Mouse (Mus musculus) adrenal gland, adult 10 weeks (tissue): Measurements from ENCODE around the gene Cpox. TPM values are rescaled to one million over a fixed set of nuclear protein-coding genes. Genes with fewer than 3 reads are reported as not detected.

Source experiments
- polyA plus RNA-seq: library from polyadenylated mRNA; stranded (reverse); fragments of 350-450 nt; fragmentation: Illumina TruSeq; extraction: RNeasy Lipid Tissue Mini Kit (QIAGEN cat#74804); gene quantifications from one replicate; pipeline ENCODE4 v1.2.3, GENCODE M21; 2014; ENCODE audit warnings: low read depth, low replicate concordance

Cpox gene
- polyA plus RNA-seq: 32.9 TPM

DNA sequence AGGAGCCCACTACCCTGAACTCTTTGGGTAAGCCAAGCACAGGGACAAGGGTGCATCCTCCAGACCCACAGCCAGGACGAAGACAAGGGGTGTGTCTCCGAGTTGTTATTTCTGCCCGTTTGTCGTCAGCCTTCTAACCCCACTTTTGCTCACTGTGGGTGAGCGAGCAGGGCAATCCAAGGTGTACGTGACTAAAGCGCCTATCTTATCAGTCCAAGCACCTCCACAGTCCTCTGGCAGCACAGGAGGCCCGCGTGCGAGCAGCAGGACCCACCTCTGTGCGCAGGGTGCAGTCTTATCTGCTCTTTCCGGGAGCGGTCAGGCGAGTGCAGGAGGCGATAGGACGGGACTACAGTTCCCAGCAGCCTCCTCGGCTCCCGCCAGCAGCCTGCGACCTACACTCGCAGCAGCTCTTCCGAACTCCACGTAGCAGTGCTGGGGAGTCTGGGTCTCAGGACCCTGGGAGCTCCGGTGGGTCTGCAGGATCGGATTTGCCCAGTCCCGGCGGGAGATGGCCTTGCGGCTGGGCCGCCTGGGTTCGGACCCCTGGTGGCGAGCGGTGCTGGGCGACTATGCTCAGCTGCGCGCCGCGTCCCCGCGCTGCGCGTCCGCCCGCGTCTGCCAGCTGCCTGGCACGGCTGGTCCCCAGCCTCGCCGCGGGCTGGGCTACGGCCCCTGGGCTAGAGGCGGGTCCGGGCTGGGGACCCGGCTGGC lies at the start of gene Cpox:
Gene Cpox (plus strand): TSS at position 376 of the 714 bp plus-strand sequence.

DNA sequence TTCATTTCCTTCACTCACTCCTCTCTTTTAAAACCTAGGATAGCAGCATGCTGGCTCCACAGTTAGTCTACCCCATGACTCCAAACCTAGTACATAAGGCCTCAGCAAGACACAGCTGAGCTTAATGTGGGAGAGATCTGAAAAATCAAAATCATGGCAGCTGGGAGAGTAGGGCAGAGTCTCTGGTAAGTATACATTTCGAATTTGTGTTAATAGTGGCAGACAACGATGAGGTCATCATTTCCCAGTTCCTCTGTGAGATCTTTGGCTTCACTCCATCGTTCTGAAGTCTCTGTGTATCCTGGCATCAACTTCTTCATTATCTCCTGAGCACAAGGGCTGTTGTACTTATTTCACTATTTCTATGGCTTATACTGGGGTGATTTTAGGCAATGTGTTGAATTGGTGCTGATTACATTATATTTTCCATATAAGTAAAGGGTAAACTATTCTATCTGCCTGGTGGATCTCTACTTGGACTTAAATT lies 31.4 kb upstream of the Cpox start, which contains the start of gene E330017A01Rik:
Gene E330017A01Rik (minus strand): TSS at position 51 of the 487 bp plus-strand sequence.

DNA sequence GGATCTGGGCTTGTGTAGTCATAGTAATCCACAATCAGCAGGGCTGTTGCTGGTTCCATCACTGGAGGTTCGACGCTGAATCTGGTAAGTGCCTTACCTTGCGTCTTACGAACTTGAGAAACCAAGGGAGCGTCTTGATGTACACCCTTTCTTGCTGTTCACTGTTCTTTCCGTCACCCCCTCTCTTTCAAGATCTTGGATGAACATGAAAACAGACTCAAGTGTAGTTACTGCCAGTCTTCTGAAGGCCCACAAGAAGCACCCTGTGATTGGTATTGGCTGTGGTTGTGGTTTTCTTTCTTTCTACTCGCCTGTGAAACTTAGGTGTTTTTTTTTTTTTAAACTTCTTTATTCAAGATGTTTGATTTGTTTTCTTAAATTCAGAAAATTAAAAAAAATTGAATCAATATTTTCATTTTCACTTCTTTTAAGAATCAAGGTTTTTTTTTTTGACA lies 48.6 kb downstream of the Cpox start, which contains the start of gene Gpr15:
Gene Gpr15 (minus strand): TSS at position 405 of the 455 bp plus-strand sequence.

DNA sequence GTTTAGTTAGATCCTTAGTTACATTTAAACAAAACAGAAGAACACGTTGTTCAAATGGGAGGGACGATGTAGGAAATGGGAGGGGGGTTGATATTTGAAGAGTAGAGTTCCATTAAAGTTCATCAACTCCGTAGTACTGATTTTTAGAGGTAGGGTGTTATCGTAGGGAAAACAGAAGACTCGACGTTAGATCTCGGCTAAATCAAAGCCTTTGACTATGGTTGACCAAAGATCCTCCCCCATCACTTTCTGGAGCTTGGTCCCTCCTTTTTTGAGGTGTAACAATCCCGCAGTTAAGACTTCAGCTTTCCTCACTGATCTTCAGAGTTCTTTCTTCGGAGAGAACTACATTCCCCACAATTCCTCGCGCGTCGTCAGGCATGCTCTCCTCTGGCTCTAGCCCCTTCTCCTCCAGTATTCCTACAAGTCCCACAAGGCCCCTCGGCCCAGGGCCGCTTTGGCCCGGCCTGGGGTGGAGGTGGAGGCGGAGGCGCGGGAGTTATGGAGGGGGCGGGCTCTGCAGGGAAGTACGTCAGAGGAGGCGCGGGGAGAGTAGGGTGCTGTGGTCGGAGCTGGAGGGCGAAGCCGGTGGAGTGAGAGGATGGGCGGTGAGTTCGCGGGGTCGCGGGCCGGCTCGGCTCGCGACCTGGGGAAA lies 57.5 kb downstream of the Cpox start, which contains the start of gene Cldnd1:
Gene Cldnd1 (plus strand): TSS at position 434 of the 655 bp plus-strand sequence.

DNA sequence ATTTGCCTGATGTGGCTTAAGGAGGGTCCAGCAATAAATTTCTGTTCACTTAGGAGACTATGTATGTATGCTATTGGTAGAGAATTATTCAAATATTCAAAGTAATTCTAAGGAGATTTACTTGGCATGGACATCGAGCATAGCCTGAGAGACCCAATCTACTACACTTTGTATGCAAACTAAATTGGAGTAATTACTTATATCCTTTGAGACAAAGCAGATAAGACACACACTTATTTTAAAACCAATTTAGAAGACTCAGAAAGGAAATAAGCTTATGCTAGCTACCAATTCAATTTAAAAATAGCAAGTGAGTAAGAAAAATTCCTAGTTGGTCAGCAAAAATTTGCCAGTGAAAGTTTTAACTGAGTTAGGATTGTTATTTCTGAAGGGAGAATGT lies 93.0 kb downstream of the Cpox start, which contains the start of gene Olfr172:
Gene Olfr172 (minus strand): TSS at position 101 of the 400 bp plus-strand sequence.

Other genes starting within 250 kb of the Cpox start
- 52.7 TPM for gene St3gal6, start 146.0 kb upstream of the Cpox start, polyA plus RNA-seq
- gene Gm813, start 53.3 kb upstream of the Cpox start, polyA plus RNA-seq: not detected
- not detected for gene E330017A01Rik, start 31.6 kb upstream of the Cpox start, polyA plus RNA-seq
- not detected for gene Gpr15, start 48.8 kb downstream of the Cpox start, polyA plus RNA-seq
- gene Cldnd1, start 57.6 kb downstream of the Cpox start, polyA plus RNA-seq: 106 TPM
- not detected for gene Olfr172, start 92.9 kb downstream of the Cpox start, polyA plus RNA-seq
- not detected for gene Olfr173, start 130.0 kb downstream of the Cpox start, polyA plus RNA-seq
- gene Olfr175-ps1, start 156.5 kb downstream of the Cpox start, polyA plus RNA-seq: not detected
- not detected for gene Olfr177, start 204.5 kb downstream of the Cpox start, polyA plus RNA-seq
- not detected for gene Olfr178, start 221.8 kb downstream of the Cpox start, polyA plus RNA-seq